Mouse (Mus musculus) gastrocnemius, adult 2 months (tissue): Measurements from ENCODE around the gene Gm17555. TPM values are rescaled to one million over a fixed set of nuclear protein-coding genes. Genes with fewer than 3 reads are reported as not detected.
A peak's percentile ranks its signal among the peaks of the same experiment; 100 is the strongest.

Experiments
- DNase-seq: peaks from one replicate; pipeline ENCODE4 v3.0.0; 2022
- H3K27ac ChIP-seq: fragments of 200-600 bp; 2 replicates; pipeline ENCODE4 v1.8.1; 2022; ENCODE audit warnings: mild to moderate bottlenecking
- H3K4me3 ChIP-seq: fragments of 200-600 bp; 2 replicates; pipeline ENCODE4 v1.8.1; 2022; ENCODE audit warnings: mild to moderate bottlenecking, moderate library complexity
- CTCF ChIP-seq: fragments of 200-600 bp; IDR thresholded peaks from 2 replicates; pipeline ENCODE4 v1.8.1; 2022; ENCODE audit warnings: antibody characterized with exemption, mild to moderate bottlenecking, moderate library complexity
- intact Hi-C: fragments of 180-260 bp; cut with DNase I; formaldehyde crosslinking; loops from one replicate; pipeline ENCODE4 v1.15.1; 2025
- total RNA-seq, 2 experiments: library from RNA; stranded (reverse); gene quantifications; 2 replicates each; pipeline ENCODE4 v1.2.3; 2021

The Gm17555 gene
- total RNA-seq, 2 experiments from 2014 or later, result not detected

DNA sequence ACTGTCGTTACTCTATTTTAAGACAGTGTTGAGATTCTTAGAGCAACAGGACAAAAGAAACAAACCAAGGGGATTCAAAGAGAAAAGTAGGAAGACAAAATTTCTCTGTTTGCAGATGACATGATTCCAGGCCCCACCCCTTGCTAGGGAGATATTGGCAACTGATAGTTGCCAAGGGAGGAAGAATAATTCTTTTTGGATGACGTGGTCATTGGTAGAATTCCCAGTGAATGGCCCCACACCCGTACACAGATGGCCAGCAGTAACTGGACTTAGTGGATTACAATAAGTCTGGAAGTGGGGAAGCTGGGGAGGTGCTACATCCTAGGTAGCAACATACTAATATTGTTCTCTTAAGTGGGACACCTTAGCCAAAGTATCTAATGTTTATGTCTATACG is 22.0 kb downstream of the Gm17555 start:
- no peak for TF ChIP-seq CTCF
- DNase-seq, result peak; percentile 63
- peak overlapping the region; percentile 41; the same call in 1 of the 2 replicates for H3K27ac ChIP-seq
- H3K4me3 ChIP-seq, result no peak overlapping the region
- intact Hi-C loops, result no loop called here

- no peak for DNase-seq
Measured at GRCm38 (mm10) chr2:126245446-126245845, 30.5 kb downstream of the Gm17555 start.

DNA sequence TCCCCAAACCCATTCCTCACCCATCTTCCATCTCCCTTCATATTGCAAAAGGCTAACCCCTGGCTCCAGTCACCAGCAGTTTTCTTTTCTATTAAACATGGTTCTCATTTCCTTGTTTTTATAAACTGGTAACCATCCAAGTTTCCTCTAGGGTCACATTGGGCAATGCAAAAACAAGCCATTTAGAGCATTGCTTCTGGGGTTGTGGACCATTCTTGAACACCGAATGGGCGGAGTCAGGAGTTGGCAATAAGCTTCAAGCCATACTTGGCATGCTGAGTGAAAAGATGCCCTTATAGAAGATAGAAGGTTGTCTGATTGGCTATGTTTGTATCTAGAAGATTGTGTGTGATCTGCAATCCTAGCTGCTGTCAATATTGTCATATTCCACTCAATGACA is 33.6 kb downstream of the Gm17555 start:
- DNase-seq, result no peak
- H3K4me3 ChIP-seq, result no peak overlapping the region
- TF ChIP-seq CTCF, result no peak
- intact Hi-C loops, result loop anchor here (5.0 kb wide), 2 partner anchors 241 to 356 kb away; no protein-coding TSS in a partner anchor
- H3K27ac ChIP-seq, result 0 out of 2 replicates have a peak overlapping the region, but pooled peaks have one; percentile 5

More at GRCm38 (mm10) chr2:126245446-126245845, 30.5 kb downstream of the Gm17555 start:
- Histone ChIP-seq H3K4me3 (no peak overlapping the region), H3K27ac (no peak overlapping the region)
- TF ChIP-seq CTCF, result peak; percentile 61
- intact Hi-C loops, result loop anchor here (5.0 kb wide), 2 partner anchors 238 to 353 kb away; no protein-coding TSS in a partner anchor

DNA sequence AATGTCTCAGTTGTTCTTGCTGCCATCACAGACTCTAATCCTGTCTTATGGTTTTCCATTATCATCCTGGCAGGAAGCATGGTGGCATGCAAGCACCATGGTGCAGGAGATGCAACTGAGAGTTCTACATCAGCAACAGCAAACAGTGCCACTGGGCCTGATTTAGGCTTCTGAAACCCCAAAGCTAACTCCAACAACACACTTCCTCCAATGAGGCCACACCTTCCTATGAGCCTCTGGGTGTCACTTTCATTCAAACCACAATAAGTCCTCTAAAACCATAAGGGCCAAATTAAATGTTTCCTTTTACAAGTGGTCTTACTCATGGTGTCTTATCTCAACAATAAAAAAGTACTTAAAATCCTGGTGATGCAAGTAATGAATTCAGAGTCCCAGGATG is 37.3 kb downstream of the Gm17555 start:
- no peak for TF ChIP-seq CTCF
- Histone ChIP-seq H3K4me3 (no peak overlapping the region), H3K27ac (no peak overlapping the region)
- intact Hi-C loops, result no loop called here
- DNase-seq, result no peak

Other genes starting within 250 kb of the Gm17555 start
- 1 to 10 TPM; 4.2 TPM for gene Fgf7, start 180.4 kb upstream of the Gm17555 start, total RNA-seq
- not detected for gene Fam227b, start 63.1 kb upstream of the Gm17555 start, total RNA-seq
- gene Dtwd1, start 63.0 kb upstream of the Gm17555 start, total RNA-seq, result 1 to 10 TPM; 5.8 TPM